Mouse (Mus musculus): ENCODE data around the gene Tap1. TPM values are rescaled to one million over a fixed set of nuclear protein-coding genes. Genes with fewer than 3 reads are reported as not detected.

Tap1 gene
- total and polyA plus RNA-seq, 3 experiments = 102 to 184 (median 157) TPM

DNA sequence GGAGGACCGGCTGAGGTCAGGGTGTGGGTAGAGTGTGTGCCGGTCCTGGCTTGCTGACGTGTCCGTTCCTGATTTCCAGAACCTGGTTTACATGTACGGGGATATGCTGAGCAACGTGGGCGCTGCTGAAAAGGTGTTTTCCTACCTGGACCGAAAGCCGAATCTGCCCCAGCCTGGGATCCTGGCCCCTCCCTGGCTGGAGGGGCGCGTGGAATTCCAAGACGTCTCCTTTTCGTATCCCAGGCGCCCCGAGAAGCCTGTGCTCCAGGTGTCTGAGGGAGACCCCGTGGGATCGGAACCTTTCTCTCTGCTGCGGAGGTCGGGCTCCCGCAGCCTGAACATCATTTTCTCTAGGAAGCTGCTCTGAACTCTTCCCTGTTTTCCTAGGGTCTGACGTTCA, 26.6 kb downstream of the Tap1 start:
- Histone ChIP-seq H3K27me3 (replicated peaks) (no peaks in the 10 kb centered on the region), H3K4me1 (ENCODE audit: control insufficient read depth in 1 of 2, insufficient read depth in 2 of 2) (peaks cover 2 to 14% of the 10 kb centered on the region in 2 experiments; a peak in 2 of 4 replicates), H3K9ac (ENCODE audit: insufficient read depth, low read depth) (no peak overlapping the region), H3K4me2 (ENCODE audit: insufficient read depth, low read depth, poor library complexity, severe bottlenecking) (no peak overlapping the region), H3K9me3 (replicated peaks; ENCODE audit: low read length) (peaks cover 6% of the 10 kb centered on the region), H3K4me3 (replicated peaks in 1 of 3; ENCODE audit: low read depth in 2 of 3, low read length in 2 of 3, poor library complexity in 1 of 3) (no peak overlapping the region), H3K36me3 (replicated peaks in 1 of 2; ENCODE audit: control insufficient read depth in 1 of 2, insufficient read depth in 1 of 2, low read length in 1 of 2) (peaks cover 74 to 97% of the 10 kb centered on the region in 2 experiments), H3K27ac (ENCODE audit: insufficient read depth, low read depth) (no peak overlapping the region), H3K79me2 (replicated peaks; ENCODE audit: control insufficient read depth, extremely low read depth, insufficient read depth, poor library complexity, severe bottlenecking) (peaks cover 5% of the 10 kb centered on the region)
- dilution Hi-C loops (cut with MboI; ENCODE audit: extremely low pct_ligation_motif_present, extremely low pct_unique_long_range_greater_than_20kb, low sequenced_read_pairs) = no loop called here
- no peak for DNase-seq (ENCODE audit: extremely low read depth)
- TF ChIP-seq E2F4 (IDR thresholded peaks at IDR 0.05; ENCODE audit: insufficient replicate concordance, low read depth, low read length) = no peak
- no peak for TF ChIP-seq SMC3 (IDR thresholded peaks at IDR 0.05; ENCODE audit: low read depth, low read length)
- no peak for TF ChIP-seq TBP (conservative IDR thresholded peaks at IDR 0.05; ENCODE audit: low read depth, low read length)
- no peak for TF ChIP-seq ELF1 (IDR thresholded peaks at IDR 0.05; ENCODE audit: low read depth, low read length)
- TF ChIP-seq CHD2 (IDR thresholded peaks at IDR 0.05; ENCODE audit: low read length) = no peak
- TF ChIP-seq EP300 (IDR thresholded peaks at IDR 0.05; ENCODE audit: low read length) = no peak
- no peak for TF ChIP-seq POLR2A (IDR thresholded peaks at IDR 0.05; ENCODE audit: low read depth, low read length)
- no peak for TF ChIP-seq MYC (IDR thresholded peaks at IDR 0.05; ENCODE audit: low read depth, low read length)
- TF ChIP-seq ZNF384 (IDR thresholded peaks at IDR 0.05; ENCODE audit: low read depth, low read length) = no peak
- no peak for TF ChIP-seq PAX5 (IDR thresholded peaks at IDR 0.05; ENCODE audit: low read length)
- in situ Hi-C loops (cut with MboI; ENCODE audit: low pct_ligation_motif_present, low pct_unique_long_range_greater_than_20kb, low sequenced_read_pairs) = loop anchor here (5.0 kb wide), 1 partner anchor 37 kb away; no protein-coding TSS in a partner anchor

DNA sequence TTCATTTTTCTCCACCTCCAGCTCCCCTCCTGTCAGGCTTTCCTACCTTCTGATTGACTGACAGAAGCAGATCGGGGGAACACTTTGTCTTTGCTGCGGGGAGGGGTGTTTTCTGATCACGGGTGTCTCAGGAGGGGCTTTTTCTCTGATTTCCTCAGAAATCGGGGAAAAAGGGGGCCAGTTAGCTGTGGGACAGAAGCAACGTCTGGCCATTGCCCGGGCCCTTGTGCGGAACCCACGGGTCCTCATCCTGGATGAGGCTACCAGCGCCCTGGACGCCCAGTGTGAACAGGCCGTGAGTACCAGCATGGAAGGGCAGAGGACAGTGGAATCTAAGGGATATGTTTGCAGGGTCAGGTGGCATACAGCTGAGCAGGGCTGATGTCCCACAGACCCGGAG, 27.8 kb downstream of the Tap1 start:
- peaks cover 0 to 9% of the 10 kb centered on the region in 2 experiments; a peak in 2 of 4 replicates for H3K4me1 ChIP-seq (ENCODE audit: control insufficient read depth in 1 of 2, insufficient read depth in 2 of 2)
- H3K36me3 ChIP-seq (replicated peaks in 1 of 2; ENCODE audit: control insufficient read depth in 1 of 2, insufficient read depth in 1 of 2, low read length in 1 of 2) = peaks cover 64 to 85% of the 10 kb centered on the region in 2 experiments
- H3K4me3 ChIP-seq (replicated peaks in 1 of 3; ENCODE audit: low read depth in 2 of 3, low read length in 2 of 3, poor library complexity in 1 of 3) = no peak overlapping the region
- DNase-seq (ENCODE audit: extremely low read depth) = no peak
- in situ Hi-C loops (cut with MboI; ENCODE audit: low pct_ligation_motif_present, low pct_unique_long_range_greater_than_20kb, low sequenced_read_pairs) (no loop called here), dilution Hi-C loops (cut with MboI; ENCODE audit: extremely low pct_ligation_motif_present, extremely low pct_unique_long_range_greater_than_20kb, low sequenced_read_pairs) (no loop called here)
- H3K9ac ChIP-seq (ENCODE audit: insufficient read depth, low read depth) = no peak overlapping the region
- peaks cover 3% of the 10 kb centered on the region; the same call in 1 of the 2 replicates for H3K79me2 ChIP-seq (replicated peaks; ENCODE audit: control insufficient read depth, extremely low read depth, insufficient read depth, poor library complexity, severe bottlenecking)
- TF ChIP-seq SIN3A (IDR thresholded peaks at IDR 0.05; ENCODE audit: low read length) (no peak), MAZ (IDR thresholded peaks at IDR 0.05; ENCODE audit: low read depth, low read length) (no peak)
- H3K27ac ChIP-seq (ENCODE audit: insufficient read depth, low read depth) = no peak overlapping the region
- H3K9me3 ChIP-seq (replicated peaks; ENCODE audit: low read length) = no peaks in the 10 kb centered on the region
- no peak overlapping the region for H3K4me2 ChIP-seq (ENCODE audit: insufficient read depth, low read depth, poor library complexity, severe bottlenecking)
- H3K27me3 ChIP-seq (replicated peaks) = no peaks in the 10 kb centered on the region

DNA sequence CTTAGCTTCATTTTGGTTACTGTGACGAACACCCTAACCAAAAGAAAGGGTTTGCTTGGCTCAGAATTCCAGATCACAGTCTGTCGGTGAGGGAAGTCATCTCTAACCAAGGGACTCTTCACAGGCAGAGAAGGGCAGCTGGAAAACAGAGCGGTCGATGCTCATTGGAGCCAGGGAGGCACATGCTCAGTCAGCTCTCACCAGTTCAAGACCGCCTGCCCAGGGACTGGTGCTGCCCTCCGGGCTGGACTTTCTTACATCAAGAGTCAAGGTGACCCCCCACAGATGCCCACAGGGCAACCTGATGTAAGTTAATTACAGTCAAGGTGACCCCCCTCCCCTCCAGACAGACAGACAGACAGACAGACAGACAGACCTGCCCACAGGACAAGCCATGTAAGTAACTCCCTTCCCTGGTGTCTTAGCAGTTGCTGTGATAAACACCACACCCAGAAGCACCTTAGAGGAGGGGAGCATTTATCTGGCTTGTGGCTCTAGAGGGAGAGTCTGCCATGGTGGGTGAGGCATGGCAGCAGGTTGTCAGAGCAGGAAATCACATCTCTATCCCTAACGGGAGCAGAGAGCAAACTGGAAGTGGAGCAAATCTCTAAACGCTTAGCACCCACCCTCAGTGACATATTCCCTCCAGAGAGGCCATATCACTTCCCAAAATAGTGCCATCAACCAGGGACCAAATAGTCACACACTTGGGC, 30.0 kb downstream of the Tap1 start:
- H3K79me2 ChIP-seq (replicated peaks; ENCODE audit: control insufficient read depth, extremely low read depth, insufficient read depth, poor library complexity, severe bottlenecking) = 0 out of 2 replicates have a peak, but pooled peaks cover 3% of the 10 kb centered on the region
- no peak overlapping the region for H3K27ac ChIP-seq (ENCODE audit: insufficient read depth, low read depth)
- H3K27me3 ChIP-seq (replicated peaks) = no peaks in the 10 kb centered on the region
- H3K9ac ChIP-seq (ENCODE audit: insufficient read depth, low read depth) = no peak overlapping the region
- no peak for DNase-seq (ENCODE audit: extremely low read depth)
- in situ Hi-C loops (cut with MboI; ENCODE audit: low pct_ligation_motif_present, low pct_unique_long_range_greater_than_20kb, low sequenced_read_pairs) = no loop called here
- H3K4me1 ChIP-seq (ENCODE audit: control insufficient read depth in 1 of 2, insufficient read depth in 2 of 2) = peaks cover 0 to 6% of the 10 kb centered on the region in 2 experiments; a peak in 2 of 4 replicates
- peaks cover 46 to 64% of the 10 kb centered on the region in 2 experiments for H3K36me3 ChIP-seq (replicated peaks in 1 of 2; ENCODE audit: control insufficient read depth in 1 of 2, insufficient read depth in 1 of 2, low read length in 1 of 2)
- H3K9me3 ChIP-seq (replicated peaks; ENCODE audit: low read length) = no peaks in the 10 kb centered on the region
- no peak for TF ChIP-seq EP300 (IDR thresholded peaks at IDR 0.05; ENCODE audit: low read length)
- no peak for TF ChIP-seq POLR2A (IDR thresholded peaks at IDR 0.05; ENCODE audit: low read depth, low read length)
- H3K4me2 ChIP-seq (ENCODE audit: insufficient read depth, low read depth, poor library complexity, severe bottlenecking) = no peak overlapping the region
- H3K4me3 ChIP-seq (replicated peaks in 1 of 3; ENCODE audit: low read depth in 2 of 3, low read length in 2 of 3, poor library complexity in 1 of 3) = no peak overlapping the region
- dilution Hi-C loops (cut with MboI; ENCODE audit: extremely low pct_ligation_motif_present, extremely low pct_unique_long_range_greater_than_20kb, low sequenced_read_pairs) = no loop called here

Measured in CH12.LX (cell line).